Mouse (Mus musculus): ENCODE measurements around the gene R3hdm1.
"Not testable (repeated sequence)": the region's sequence is repeated elsewhere in the genome, so short reads cannot be mapped to it uniquely, and the experiment has no call there.

Gene R3hdm1

DNA sequence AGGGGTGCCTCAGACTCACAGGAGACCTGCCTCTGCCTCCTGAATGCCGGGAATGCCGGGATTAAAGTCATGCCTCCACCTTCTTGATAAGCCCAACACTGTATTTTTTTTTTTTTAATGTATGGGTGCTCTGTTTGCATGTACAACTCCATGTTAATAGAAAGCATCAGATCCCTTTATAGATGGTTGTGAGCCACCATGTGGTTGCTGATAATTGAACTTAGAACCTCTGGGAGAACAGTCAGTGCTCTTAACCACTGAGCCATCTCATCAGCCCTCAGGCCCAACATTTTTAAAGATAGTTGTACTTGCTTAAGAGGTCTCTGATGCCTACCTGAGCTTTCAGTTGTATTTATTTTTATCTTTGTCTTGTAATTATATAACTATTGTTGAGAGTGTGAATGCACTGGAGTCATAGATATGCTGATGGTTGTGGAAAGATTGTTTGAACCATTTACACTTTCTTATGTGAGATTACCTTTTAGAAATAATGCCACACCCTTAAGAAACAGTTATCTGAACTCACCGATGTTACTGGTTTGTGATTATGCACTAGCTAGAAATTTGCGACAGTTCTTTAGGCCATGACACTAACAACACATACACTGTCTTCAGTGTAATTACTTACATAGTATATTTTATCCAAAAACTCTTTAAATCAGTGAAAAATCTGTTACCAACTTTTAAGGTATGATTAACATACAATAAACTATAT lies 18.0 kb downstream of the R3hdm1 start:
- DNase-seq (ENCODE audit: low read depth, low spot score) = no peak

DNA sequence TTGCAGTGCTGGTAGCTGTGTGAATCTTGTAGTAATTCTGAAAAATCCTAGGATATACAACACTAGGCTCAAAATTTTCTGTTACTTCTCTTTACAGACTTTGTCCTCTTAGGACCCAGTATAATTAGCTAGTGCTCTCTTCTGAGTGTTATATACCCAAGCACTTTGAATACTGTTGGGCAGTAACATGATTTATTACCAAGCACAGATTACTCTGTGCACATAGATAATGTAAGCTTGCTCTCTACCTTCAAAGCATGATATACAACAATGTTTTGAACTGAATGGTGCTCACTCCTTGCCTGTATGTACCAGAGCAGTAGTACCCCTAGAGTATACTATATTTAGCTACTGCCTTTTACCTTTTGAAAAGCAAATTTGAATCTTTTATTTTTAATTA lies 33.1 kb downstream of the R3hdm1 start:
- DNase-seq (ENCODE audit: low read depth, low spot score) = not testable (repeated sequence)

DNA sequence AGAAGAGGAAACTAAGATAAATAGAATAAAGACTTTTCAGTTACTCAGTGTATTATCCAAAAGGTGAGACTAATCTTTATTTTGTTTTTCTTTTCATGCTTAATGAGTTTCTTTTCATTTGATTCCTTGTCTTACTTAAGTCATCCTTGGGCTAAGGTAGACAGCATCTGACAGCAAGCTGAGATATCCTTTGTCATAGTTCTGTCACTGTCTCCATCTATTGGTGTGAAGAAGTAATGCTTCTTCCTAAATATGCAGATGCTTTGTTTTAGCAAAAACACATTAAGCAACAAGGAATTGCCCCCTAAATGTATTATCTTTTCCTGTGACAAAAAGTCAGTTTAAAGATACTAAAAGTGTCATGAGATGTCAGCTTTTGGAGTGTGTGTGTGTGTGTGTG lies 37.9 kb downstream of the R3hdm1 start:
- peak; percentile 13 for DNase-seq (ENCODE audit: low read depth, low spot score)

DNA sequence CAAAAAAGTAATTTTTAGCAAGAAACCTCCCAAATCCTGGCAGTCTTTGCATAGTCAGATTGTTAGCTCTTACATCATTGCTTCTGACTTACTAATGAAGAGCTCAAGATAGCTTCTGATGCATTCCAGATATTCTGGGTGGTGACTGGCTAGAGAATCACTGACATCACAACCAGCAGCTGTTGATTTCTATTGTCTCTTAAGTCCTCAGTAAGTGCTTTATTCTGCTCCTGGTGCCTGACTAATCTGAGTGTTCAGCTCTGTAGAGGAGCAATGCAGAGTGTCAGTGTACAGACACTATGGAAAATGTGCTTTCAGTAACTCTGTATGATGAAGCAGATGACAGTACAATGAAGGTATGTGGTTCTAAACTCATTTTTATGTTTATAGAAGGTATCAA lies 38.6 kb downstream of the R3hdm1 start:
- peak; percentile 9 for DNase-seq (ENCODE audit: low read depth, low spot score)

DNA sequence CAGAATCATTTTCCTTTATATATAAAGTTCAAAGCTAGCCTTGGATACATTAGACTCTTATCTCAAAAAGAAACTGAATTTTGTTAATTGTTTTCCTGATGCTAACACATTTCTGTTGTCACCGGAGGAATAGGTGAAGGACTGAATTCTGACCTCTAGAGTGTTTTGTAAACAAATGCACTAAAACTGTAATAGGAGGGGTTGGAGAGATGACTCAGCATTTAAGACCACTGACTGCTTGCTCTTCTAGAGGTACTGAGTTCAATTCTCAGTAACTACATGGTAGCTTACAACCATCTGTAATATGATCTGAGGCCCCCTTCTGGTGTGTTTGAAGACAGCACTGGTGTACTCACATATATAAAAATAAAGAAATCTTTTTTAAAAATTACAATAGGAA lies 63.9 kb downstream of the R3hdm1 start:
- no peak for DNase-seq (ENCODE audit: low read depth, low spot score)

DNA sequence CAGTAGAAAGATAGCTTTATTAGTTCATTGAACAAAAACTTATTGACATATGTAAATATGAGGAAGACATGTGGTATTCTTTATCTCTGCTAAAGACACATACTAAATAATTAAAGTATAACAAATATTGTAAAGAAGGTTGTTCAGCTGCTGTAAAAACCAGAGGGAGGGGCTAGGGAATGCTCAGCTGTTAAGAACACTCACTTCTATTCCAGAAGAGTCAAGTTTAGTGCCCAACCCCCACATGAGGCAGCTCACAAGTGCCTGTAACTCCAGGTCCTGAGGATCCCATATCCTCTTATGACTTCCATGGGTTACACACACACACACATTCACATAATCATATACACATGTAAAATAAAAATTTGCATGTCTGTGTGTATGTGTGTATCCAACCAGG lies 67.0 kb downstream of the R3hdm1 start:
- DNase-seq (ENCODE audit: low read depth, low spot score) = no peak

DNA sequence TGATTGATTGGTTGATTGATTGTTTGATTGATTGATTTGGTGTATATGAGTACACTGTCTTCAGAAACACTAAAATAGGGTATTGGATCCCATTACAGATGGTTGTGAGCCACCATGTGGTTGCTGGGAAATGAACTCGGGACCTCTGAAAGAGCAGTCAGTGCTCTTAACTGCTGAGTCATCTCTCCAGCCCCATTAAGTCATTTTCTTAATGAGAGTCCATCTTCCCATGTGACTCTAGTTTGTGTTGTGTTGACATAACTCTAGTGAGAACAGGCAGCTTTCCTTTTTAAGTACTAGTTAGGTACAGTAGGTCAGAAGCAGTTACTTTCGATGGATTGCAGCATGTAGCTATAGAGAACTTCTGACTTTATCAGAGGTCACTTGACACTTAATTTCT lies 88.3 kb downstream of the R3hdm1 start:
- peak; percentile 4 for DNase-seq (ENCODE audit: low read depth, low spot score)

DNA sequence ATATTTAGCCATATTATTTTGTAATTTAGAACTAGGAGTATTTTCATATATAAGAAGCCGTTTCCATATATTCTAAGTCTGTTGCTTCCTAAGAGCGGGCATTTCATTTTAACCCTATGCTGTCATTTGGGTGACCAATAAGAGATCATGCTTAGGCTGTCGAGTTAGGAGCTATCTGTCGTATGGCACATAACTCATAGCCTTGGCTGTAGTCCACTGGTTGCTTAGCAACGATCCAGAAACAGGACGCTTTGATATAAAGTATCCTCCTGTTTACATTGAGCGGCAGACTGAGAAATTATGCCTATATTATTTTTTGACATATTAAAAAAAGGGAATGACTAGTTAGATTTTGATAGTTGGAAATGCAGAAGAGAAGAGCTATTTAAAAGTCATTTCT lies 89.3 kb downstream of the R3hdm1 start:
- DNase-seq (ENCODE audit: low read depth, low spot score) = no peak

DNA sequence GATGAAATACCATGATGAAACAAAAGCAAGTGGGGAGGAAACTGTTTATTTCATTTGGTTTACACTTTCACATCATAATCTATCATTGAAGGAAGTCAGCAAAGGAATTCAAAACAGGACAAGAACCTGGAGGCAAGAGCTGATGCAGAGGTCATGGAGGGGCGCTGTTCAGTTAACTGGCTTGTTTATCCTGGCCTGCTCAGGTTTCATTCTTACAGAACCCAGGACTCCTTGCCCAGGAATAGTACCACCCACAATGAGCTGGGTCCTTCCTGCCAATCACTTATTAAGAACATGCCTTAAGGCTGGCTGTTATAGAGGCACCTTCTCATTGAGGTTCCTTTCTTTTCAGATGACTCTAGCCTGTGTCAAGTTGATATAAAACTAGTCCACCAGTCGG lies 90.9 kb downstream of the R3hdm1 start:
- no peak for DNase-seq (ENCODE audit: low read depth, low spot score)

DNA sequence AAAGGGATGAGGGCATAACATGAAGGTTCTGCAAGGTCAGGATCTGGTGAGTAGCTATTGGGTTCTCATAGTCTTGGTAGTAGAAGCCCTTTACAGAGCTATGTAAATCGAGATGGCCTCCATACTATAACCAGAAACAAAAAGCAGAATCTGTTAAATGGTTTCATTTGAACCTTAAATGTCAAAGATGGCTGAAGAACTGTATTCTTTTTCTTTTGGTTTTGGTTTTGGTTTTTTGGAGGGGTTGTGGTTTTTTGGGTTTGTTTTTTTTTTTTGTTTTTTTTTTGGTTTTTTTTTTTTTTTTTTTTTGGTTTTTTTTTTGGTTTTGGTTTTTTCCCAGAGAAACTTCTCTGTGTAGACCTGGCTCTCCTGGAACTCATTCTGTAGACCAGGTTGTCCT lies 94.3 kb downstream of the R3hdm1 start:
- DNase-seq (ENCODE audit: low read depth, low spot score) = no peak

DNA sequence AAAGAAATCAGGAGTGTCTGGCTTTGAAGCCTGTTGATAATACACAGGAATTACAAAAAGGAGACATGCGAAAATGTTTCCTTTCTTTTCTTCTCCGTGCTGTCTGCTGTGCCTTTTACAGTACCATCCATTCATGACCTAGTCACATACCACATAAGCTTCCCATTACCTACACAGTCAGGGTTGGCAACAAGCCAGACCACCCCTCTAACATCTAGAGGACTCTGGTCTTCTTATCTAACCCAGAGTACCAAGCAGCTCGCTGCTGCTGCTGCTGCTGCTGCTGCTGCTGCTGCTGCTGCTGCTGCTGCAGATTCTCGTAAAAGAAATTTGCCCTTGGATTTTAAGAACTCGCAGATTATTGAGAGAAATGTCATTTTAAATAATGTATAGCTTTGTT lies 110.2 kb downstream of the R3hdm1 start:
- DNase-seq (ENCODE audit: low read depth, low spot score) = no peak

DNA sequence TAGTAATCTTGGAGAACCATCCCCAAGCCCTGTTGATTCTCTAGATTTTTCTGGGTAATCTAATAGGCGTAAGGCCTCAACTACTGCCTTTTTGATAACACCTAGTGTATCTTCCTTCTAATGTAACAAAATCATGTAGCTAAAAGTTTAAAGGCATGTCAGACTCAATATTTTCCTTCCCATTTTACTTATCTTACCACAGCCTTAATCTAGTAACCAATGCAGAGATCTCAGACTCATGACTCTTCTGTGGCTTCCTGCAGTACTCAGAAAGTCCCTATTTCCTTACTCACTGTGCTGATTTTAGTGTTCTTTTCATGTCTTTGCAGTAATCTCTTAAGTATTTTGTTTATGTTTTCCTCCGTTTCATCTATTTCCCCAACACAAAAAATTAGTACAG lies 118.8 kb downstream of the R3hdm1 start:
- no peak for DNase-seq (ENCODE audit: low read depth, low spot score)

DNA sequence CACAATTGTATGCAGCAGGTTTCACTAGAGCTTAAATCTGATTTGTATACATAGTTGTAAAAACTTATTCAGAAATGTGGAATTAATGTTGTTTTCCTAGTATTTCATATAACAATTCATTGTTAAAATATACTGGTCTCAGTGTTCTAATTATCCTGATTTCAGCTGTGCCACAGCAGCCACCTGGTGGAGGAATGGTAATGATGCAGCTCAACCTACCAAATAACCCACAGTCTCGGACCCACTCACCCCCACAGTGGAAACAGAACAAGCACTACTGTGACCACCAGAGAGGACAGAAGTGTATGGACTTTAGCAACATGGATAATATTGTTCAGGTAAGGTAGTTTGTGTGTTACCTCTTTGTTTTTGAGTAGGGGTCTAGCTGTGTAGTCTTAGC lies 120.2 kb downstream of the R3hdm1 start:
- peak; percentile 72 for DNase-seq (ENCODE audit: low read depth, low spot score)

DNA sequence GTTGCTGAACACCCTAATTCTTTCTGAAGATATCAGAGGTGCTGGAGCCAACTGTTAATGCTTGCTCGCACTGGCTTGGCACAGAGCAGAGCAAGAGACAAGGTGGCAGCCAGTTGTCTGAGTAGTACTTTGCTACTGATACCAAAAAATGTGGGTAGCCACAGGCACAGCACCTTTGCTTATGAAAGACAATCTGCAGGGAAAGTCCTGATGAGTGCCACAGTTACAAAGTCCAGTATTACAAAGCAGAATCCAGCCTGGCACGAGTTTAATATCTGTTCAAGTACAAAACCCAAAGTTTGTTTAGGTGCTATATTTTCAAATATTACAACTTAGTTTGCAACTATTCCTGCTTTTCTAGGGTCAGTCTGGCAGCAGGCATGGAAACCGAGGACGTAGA lies 132.1 kb downstream of the R3hdm1 start:
- DNase-seq (ENCODE audit: low read depth, low spot score) = no peak

DNA sequence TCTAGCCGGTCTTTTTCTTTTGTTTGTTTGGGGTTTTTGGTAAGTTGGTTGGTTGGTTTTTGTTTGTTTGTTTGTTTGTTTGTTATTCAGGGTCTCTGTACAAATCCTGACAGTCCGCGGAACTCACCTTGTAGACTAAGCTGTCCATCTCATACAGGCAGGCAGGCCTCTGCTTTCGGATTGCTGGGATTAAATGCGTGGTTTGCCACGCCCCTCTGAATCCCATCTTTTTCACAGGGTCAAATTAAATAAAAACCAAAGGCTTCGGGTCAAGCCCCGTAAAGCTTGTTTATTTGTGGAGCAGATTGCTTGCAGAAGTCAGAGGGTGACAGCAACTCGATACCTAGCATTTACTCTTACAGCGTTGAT lies 140.5 kb downstream of the R3hdm1 start, which contains the start of gene Ubxn4:
Gene Ubxn4 (plus strand): TSS at position 338 of the 369 bp plus-strand sequence.
- DNase-seq (ENCODE audit: low read depth, low spot score) = no peak

DNA sequence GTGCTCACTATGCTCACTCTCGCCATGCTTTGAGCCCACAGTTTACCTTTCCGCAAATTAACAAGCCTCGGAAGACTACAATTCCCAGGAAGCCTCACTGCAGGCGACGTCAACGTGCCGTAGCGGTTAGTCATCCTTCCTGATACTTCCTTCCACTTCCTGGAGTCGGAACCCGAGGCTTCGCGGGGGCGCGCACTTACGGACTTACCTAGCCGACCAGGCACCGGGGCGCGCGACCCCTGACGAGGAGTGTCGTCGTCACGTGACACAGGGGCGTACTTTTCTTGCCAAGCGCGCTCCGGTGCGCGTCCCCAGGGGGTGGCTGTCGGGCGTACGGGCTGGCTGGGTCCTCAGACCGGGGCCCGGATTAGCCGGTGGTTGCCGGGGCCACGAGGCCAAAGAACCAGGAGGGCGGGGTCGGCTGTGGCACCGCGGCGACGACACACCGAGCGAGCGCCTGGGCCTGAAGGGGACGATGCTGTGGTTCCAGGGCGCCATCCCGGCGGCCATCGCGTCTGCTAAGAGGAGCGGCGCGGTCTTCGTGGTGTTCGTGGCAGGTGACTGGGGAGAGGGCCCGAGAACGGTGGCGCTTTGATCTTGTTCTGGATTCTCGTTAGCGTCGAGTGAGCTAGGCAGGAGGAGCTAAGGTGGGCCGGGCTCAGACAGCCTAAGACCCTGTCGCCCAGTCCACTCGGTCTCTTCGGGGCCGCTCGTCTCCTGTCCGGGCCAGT lies 141.1 kb downstream of the R3hdm1 start:
- peak; percentile 100 for DNase-seq (ENCODE audit: low read depth, low spot score)

DNA sequence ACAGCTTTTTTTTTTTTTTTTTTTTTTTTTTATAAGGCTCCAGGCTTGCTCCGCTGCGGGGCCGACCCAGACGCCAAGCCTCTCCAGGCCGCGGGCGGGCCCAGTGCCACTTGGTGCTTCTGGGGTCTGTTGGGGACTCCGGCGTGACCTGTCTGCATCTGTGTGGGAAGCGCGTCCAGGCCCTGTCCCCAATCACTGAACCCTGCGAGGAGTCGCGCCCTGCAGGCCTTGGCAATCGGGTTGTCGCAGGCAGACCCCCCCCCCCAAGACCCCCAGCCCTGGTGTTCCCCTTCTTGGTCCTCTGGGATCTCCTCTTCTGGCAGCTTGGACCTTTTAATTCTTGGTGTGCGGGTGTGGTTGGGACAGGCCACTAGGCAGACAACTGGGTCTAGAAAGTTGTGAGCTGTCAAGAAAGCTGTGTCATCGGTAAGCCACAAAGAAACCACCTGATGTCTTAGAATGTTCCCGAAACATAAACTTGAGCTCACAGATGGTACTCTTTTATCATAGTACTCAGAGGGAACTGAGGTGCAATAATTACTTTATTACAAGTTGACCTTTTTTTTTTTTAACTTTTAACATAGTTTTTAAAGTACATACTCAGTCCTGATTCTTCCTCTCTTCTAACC lies 141.7 kb downstream of the R3hdm1 start:
- DNase-seq (ENCODE audit: low read depth, low spot score) = peak; percentile 33

DNA sequence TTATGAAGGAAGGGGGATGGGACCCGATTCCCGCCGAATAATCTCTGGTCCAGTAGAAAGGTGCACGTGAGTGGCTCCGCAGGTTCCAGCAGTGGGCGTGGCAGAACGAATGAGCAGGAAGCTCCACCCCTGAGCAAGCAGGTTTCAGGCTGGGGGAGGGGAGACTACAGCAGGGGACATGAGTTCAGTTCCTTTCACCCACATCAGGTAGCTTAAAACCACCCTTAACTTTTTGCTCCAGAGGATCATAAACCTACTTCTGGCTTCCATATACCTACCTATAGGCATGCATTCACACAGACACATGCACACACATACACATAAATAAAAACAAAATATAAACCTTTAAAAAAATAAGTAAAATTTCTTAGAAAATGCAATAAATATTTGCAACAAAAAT lies 164.0 kb downstream of the R3hdm1 start:
- DNase-seq (ENCODE audit: low read depth, low spot score) = peak; percentile 55

DNA sequence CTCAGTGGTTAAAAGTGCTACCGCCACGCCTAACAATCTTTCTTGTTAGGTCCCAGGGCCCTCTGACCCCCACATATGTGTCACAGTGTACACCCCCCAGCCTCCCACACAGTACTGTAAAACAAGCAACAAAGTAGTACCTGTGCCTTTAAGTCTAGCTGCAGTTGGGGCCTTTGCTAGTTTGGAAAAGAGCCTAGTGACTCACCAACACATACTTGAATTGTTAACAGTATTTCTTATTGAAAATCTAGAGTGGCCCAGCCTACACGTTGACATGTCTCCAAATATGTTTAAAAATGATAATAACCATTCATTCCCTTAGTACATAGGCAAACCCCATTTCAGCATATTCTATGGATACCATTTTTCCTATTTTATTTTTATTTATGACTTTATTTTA lies 167.6 kb downstream of the R3hdm1 start:
- no peak for DNase-seq (ENCODE audit: low read depth, low spot score)

DNA sequence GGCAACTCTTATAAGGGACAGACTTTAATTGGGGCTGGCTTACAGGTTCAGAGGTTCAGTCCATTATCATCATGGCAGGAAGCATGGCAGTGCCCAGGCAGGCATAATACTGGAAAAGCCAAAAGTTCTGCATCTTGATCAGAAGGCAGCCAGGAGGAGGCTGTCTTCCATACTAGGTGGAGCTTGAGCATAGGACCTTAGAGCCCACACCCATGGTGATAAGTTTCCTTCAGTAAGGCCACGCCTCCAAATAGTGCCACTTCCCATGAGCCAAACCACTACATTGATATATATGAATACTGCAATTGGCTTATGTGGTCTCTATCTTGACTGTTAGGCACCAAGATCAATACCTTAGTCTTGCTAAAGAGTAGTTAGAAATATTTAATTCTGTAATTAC lies 172.8 kb downstream of the R3hdm1 start:
- no peak for DNase-seq (ENCODE audit: low read depth, low spot score)

DNA sequence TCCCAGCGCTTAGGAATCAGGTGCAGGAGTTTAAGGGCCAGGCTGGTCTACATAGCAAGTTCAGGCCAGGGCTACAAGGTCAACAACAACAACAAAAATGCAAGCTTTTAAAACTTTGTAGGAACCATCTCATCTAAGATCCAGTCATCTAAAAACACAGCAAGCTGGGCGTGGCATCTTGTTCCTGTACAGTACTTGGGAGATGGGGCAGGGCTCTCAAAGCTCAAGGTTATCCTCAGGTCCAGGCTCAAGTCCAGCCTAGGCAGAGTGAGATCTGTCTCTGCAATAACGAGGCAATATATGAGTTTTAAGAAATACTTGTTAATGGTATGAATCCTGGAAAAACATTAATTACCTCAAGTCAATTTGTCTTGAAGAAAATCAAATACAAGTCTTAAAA lies 175.5 kb downstream of the R3hdm1 start:
- no peak for DNase-seq (ENCODE audit: low read depth, low spot score)

DNA sequence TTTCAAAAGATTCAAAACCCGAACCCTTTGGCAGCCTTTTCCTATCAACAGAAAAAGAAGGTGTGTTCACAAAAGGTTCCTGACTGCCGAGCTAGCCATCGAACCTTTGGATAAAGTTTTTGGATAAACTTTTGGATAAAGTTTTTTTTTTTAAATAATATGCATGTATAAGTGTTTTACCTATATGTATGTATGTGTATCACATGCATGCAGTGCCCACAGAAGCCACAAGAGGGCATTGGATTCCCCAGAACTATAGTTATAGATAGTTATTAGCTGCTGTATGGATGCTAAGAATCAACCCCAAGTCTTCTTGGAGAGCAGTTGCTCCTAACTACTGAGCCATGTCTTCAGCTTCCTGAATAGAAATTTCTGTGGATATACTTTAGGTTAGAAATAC lies 178.7 kb downstream of the R3hdm1 start:
- peak; percentile 52 for DNase-seq (ENCODE audit: low read depth, low spot score)

DNA sequence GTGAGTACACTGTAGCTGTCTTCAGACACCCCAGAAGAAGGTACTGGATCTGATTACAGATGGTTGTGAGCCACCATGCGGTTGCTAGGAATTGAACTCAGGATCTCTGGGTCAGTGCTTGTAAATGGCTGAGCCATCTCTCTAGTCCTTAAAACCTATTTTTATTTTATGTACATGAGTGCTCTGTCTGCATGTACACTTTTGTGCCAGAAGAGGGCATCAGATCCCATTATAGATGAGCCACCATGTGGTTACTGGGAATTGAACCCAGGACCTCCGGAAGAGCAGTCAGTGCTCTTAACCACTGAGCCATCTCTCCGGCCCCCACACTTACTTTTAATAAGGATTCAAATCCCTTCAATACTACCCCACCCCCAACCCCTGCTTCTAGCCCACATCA lies 179.8 kb downstream of the R3hdm1 start:
- DNase-seq (ENCODE audit: low read depth, low spot score) = peak; percentile 39
